Mouse (Mus musculus) bone marrow macrophage, adult 2 months (primary cell): Measurements from ENCODE around the gene 4930474N05Rik. TPM values are rescaled to one million over a fixed set of nuclear protein-coding genes. Genes with fewer than 3 reads are reported as not detected.

Experiments used
- H3K27ac ChIP-seq: 2 replicates; pipeline ENCODE4 v1.5.1; 2012; ENCODE audit warnings: low read depth, low read length; ENCODE audit not compliant: insufficient read depth
- H3K4me1 ChIP-seq: 2 replicates; pipeline ENCODE4 v1.6.1; 2012; ENCODE audit warnings: low read length; ENCODE audit not compliant: control insufficient read depth, insufficient read depth
- H3K4me3 ChIP-seq: 2 replicates; pipeline ENCODE4 v1.5.1; 2012; ENCODE audit warnings: mild to moderate bottlenecking, low read length, moderate library complexity; ENCODE audit not compliant: insufficient read depth
- CTCF ChIP-seq: IDR thresholded peaks from 2 replicates; pipeline ENCODE4 v1.5.1; 2012; ENCODE audit warnings: low read depth, mild to moderate bottlenecking, low read length, moderate library complexity
- POLR2A ChIP-seq: IDR thresholded peaks from 2 replicates; pipeline ENCODE4 v1.6.1; 2012; ENCODE audit warnings: mild to moderate bottlenecking, low read depth, low read length, borderline replicate concordance
- polyA plus RNA-seq: library from polyadenylated mRNA; stranded (reverse); fragments of >200 nt; gene quantifications from 2 replicates; pipeline ENCODE4 v1.2.4, GENCODE M21; 2012; ENCODE audit not compliant: missing spikeins, insufficient read depth, insufficient read length

4930474N05Rik gene
- polyA plus RNA-seq, 1 experiment = not detected

DNA sequence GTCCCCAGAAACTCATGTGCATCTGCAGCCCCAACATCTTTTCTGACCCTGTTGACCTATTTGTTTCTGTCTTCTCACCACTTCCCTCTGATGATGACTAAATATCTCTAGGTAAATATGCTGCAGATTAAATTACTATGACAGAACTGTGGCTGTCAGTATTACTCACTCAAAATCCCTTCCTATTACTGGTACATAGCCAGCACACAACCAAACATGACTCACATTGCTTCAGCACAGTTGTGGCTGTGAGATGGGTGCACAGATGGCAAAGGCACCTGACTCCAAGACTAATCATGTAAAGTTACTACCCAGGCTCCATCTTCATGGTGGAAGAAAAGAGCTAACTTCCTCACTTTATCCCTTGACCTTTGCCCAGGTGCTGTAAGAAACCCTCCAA, 50.5 kb downstream of the 4930474N05Rik start:
- no peak for TF ChIP-seq POLR2A
- no peak for TF ChIP-seq CTCF
- H3K4me1 ChIP-seq = no peaks in the 10 kb centered on the region
- H3K4me3 ChIP-seq = no peak overlapping the region
- H3K27ac ChIP-seq = no peak overlapping the region
